Mouse (Mus musculus): Measurements from ENCODE around the gene Atf3.

The Atf3 gene

GRCm38 (mm10) chr1:191192751-191193150 lies 25.1 kb downstream of the Atf3 start:
- in situ Hi-C loops (cut with MboI, MseI): loop anchor here (5.0 kb wide), 1 partner anchor 85 kb away; no protein-coding TSS in a partner anchor

- in situ Hi-C loops (cut with MboI, MseI): loop anchor here (5.0 kb wide), 1 partner anchor 85 kb away; no protein-coding TSS in a partner anchor
Observed at GRCm38 (mm10) chr1:191192213-191192612, 25.6 kb downstream of the Atf3 start.

GRCm38 (mm10) chr1:191189671-191190372 lies 28.0 kb downstream of the Atf3 start:
- in situ Hi-C loops (cut with MboI, MseI): loop anchor here (5.0 kb wide), 1 partner anchor 83 kb away; no protein-coding TSS in a partner anchor

DNA sequence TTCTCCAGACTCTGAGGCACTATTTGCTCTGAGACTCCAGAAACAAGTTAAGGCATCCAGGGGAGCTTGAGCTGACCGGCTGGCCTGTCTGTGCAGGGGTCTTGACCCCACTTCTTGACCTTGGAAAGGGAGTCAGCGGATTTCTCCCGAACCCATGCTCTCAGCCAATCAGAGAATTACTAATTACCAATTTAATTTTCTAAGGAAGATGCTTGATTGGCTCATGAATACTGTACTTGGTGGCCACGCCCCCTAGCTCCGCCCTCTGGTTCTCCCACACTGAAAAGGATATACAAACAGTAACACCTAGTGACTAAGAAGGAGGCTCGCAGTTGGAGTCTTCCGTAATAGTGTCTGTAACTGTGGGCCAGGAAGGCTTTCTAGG lies 31.5 kb downstream of the Atf3 start:
- in situ Hi-C loops (cut with MboI, MseI): no loop called here

DNA sequence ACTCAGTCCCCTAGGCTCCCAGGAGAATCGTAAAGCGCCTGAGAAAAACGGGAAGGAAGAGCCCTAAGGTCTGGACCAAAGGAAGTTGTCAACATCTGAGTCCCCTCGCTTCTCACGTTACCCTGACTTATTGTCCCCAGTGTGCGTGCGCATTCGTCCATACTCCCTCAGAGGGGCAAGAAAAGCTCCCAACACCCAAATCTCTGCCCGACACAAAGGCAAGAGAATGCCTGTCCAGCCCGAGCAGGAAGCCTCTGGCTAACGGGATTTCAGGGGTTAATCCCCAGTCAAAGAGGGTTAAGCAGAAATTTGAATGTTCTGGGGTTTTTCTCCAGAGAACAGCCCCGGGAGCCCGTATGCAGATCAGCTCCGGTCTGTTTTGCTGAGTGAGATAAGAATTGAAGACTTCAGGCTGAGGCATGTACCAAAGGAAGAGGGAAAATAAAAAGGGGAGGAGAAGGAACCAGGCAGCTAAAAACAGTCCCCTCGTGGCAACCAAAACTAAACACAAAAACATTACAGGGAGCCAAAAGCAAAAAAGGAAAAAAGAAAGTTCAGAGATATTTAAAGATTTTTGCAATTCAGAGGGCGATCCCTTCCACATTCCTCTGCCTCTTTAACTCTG lies 32.0 kb downstream of the Atf3 start:
- in situ Hi-C loops (cut with MboI, MseI): no loop called here

DNA sequence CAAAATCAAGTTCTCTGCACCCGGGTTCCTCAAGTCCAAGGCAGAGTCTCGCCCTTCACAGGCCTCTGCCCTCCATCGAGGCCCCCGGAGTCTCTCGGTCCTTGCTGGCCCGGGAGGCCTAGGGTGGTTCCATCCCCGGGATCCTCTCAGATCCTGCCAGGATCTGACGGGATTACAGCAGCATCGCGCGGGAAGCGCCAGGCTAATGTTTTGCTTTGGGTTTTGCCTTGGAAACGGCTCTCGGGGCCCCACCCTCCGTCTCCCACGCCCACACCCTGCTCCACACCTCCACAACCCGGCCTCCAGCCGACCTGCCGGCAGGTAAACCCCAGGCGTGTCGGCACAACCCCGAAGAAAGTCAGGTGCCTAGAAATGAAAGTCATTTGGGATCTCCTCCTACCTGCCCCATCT lies 33.0 kb downstream of the Atf3 start:
- in situ Hi-C loops (cut with MboI, MseI): loop anchor here (5.0 kb wide), 1 partner anchor 42 kb away; no protein-coding TSS in a partner anchor

GRCm38 (mm10) chr1:191184066-191184815 lies 33.6 kb downstream of the Atf3 start:
- in situ Hi-C loops (cut with MboI, MseI): loop anchor here (5.0 kb wide), 1 partner anchor 43 kb away; no protein-coding TSS in a partner anchor

- in situ Hi-C loops (cut with MboI, MseI): loop anchor here (5.0 kb wide), 1 partner anchor 44 kb away; no protein-coding TSS in a partner anchor
Observed at GRCm38 (mm10) chr1:191183163-191184065, 34.4 kb downstream of the Atf3 start.

DNA sequence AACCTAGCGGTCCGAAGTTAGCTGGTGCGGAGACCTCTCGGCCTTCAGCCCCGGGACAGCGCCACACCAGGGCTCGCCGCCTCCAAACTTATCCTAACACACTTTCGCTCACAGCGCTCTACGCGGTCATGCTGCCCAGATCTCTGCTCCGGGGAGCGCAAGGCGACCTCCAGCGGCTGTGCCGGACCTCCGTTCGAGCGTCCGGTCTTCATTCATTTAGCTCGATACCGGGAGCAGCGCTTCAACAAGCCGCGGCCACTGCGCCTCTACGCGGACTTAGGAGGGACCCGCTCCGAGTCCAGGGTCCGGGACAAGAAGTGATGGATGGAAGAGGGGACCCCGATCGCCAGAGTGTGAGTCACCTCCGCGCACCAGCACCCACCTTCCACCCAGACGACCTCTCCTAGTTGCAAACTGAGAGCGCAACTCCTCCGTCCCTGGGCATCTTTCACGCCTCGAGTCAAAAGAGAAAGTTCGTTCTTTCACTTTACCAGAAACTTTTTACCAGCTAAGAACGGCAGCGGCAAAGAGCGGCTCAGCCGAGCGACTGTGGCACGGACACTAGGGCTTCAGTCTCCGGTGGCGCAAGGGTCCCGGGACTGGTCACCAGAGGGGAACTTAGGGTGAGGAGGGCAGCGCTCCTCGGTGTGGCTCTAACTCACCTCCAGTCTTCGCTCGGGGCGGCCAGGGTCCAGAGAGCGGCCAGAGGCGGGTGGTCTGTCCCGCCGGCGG lies 35.2 kb downstream of the Atf3 start:
- in situ Hi-C loops (cut with MboI, MseI): loop anchor here (5.0 kb wide), 1 partner anchor 45 kb away; no protein-coding TSS in a partner anchor

DNA sequence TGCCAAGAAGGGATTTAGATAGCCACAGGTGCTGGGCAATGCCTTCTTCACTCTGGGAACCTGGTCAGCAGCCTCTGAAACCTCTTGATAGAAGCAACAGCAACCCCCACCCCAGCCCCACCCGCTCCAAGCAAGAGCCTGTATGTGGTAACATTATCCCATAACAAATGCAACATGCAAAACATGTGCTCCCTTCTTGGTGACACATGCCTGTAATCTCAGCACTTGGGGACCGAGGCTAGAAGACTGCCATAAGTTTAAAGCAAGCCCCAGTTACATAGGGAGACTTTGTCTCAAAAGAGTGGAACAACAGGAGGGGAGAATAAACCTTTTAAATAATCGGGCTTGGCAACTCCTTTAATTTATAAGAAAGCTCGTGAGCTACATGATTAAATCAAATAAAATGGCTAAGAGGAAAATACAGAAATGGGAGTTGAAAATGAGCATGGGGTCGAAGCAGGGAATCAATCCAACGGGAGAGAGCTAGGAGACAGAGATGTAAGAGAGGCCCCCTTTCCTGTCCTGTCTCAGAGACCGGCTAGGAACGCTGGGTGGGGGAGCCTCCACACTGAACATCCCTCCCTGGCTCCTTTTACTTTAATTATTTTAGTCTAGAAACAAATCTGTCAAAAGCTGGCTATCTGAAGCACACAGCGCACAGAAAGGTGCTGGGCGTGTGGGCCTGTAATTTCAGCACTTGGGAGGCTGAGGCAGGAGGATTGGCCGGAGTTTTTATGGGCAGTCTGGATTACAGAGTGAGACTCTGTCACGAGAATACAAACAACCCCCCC lies 36.2 kb downstream of the Atf3 start:
- in situ Hi-C loops (cut with MboI, MseI): loop anchor here (5.0 kb wide), 1 partner anchor 46 kb away; no protein-coding TSS in a partner anchor

DNA sequence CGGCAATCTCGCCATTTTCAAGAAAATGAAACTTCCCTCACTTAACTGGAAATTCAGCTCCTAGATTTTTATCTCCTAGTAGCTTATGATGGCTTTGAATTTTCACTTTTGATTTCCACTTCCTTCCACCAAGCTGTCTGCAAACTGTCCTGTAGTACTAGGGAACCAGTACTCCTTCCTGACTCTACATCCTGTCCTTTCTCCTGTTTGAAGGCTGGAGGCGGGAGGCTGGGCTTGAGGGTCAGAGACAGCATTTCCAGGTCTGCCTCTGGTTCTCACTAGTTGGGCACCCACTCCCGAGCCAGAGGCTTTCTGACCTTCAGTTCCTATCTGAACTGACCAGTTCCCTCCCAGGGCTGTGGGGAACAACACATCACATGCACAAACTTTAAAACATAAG lies 37.4 kb downstream of the Atf3 start:
- in situ Hi-C loops (cut with MboI, MseI): loop anchor here (5.0 kb wide), 1 partner anchor 47 kb away; no protein-coding TSS in a partner anchor

DNA sequence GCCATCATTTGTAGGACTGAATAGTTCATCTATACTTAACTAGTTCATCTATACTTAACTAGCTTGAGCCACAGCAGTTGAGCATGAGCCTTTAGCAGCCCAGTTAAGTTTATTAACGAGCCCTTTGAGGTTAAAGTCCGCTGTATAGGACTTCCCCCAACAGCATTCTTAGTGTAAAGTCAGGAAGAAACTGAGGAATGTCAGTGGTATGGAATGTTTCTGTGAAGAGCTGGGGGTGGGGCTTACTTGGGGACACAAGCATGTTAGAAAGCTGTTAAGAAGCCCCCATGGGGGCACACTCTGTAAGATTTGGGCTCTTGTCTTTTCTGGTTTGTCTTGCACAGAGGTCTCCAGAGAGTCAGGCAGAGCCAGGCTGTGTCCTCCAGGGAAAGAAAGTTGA lies 38.0 kb downstream of the Atf3 start:
- in situ Hi-C loops (cut with MboI, MseI): loop anchor here (5.0 kb wide), 1 partner anchor 47 kb away; no protein-coding TSS in a partner anchor

DNA sequence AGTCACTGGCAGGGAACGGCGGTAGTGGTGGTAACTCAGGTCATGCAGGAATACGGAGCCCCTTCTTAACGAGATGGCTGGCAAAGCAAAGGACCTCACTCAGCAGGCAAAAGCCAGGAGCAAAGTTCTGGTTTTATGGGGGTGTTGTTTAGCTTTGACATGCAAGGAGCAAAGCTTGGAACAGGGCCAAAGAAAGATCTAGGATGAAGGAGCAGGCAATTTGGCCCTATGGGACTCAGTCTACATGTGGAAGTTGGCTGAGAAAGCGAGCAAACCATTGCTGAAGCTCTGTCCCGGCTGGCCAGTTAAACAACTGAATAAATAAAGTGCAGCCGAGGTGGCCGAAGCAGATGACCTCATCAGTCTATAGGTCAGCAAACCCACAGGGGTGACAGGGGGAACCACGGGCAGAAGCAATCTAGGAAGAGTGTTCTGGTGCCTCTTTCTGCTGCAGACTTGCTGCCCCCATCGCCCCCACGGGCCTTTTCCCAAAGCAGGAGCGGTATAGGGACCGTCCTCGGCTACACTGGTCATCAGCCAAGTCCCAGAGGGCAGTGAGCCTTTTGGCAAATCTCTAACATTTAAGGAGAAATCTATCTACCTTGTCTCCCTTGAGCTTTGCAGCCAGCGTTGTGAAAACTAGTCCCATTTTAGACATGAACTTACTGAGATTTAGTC lies 39.2 kb downstream of the Atf3 start:
- in situ Hi-C loops (cut with MboI, MseI): no loop called here

DNA sequence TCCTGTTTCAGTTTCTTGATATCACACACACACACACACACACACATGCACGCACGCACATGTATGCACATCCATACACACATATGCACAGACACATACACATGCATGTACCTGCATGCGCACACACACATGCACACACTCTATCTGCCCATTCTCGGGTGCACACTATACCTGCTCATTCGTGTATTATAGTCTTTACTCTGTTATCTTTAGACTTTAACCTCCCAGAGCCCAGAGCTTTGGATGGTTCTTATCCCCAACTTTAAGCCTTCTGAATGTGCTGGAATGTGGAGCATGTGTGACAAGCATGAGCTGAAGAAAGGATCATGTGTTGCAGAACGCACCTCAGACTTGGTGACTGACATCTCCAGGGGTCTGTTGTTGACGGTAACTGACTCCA lies 41.0 kb downstream of the Atf3 start:
- in situ Hi-C loops (cut with MboI, MseI): no loop called here

GRCm38 (mm10) chr1:191172487-191172886 lies 45.4 kb downstream of the Atf3 start:
- in situ Hi-C loops (cut with MboI, MseI): no loop called here

- in situ Hi-C loops (cut with MboI, MseI): no loop called here
Observed at GRCm38 (mm10) chr1:191170444-191170843, 47.4 kb downstream of the Atf3 start.

DNA sequence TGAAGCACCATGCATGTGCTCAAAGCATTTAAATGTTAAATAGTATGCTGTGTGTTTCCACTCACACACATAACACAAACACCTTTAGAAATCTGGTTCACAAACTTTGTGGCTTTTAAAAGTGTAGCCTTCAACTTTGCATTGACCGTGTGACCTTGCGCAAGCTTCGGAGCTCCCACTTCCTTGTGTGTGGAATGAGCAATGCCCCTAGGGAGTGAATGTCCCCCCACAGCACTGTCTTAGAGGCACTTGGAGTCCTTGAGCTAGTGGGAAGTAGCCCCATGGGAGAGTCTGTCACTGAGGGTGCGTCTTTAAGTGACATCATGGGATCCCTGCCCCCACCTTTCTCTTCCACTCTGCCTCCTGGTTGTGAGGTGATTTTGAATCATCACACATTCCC lies 51.6 kb downstream of the Atf3 start:
- in situ Hi-C loops (cut with MboI, MseI): no loop called here

DNA sequence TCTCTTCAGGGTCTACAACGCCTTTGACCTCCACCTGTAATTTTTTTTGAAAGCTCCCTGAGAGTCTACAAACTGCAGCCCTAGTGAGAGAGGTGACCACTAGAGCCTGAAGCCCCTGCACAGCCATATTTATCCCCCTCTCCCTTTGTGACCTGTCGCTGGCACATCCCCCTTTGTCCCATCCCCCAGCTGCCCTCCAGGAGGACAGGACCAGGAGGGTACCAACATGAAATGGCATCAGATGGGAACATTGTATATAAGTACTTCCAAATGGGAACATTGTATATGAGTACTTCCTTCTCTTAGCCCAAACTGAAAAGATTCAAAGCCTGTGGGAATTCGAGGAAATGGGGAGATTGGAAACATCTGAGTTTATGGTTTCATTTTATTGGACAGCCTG lies 53.1 kb downstream of the Atf3 start, which contains the start of gene Fam71a:
Gene Fam71a, minus strand, starts transcription at position 101 of the 400 bp plus-strand sequence.
- in situ Hi-C loops (cut with MboI, MseI): no loop called here

DNA sequence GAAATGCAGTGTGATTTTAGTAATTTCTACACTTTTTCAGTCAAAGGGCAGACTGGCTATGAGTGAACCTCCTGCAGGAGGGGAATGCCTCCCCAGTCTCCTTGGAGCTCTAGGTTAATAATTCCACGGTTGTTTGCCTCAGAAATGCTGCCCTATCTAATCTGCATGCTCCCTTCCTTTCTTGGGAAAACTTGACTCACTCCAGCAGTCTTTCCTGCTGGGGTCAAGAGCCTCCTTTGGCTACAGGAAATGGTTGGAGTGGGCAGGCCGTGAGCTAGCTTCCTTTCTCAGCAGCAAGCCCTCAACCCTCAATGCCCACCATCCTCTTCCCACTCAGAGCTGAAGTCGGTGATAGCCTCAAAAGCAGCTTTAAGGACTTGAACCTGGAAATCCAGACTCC lies 63.5 kb downstream of the Atf3 start:
- in situ Hi-C loops (cut with MboI, MseI): no loop called here
